Mouse (Mus musculus): Measurements from ENCODE around the gene Gm45837. TPM values are rescaled to one million over a fixed set of nuclear protein-coding genes. Genes with fewer than 3 reads are reported as not detected.

Gm45837 gene
- polyA plus RNA-seq, 1 experiment from 2014 or later = 3.9 TPM

DNA sequence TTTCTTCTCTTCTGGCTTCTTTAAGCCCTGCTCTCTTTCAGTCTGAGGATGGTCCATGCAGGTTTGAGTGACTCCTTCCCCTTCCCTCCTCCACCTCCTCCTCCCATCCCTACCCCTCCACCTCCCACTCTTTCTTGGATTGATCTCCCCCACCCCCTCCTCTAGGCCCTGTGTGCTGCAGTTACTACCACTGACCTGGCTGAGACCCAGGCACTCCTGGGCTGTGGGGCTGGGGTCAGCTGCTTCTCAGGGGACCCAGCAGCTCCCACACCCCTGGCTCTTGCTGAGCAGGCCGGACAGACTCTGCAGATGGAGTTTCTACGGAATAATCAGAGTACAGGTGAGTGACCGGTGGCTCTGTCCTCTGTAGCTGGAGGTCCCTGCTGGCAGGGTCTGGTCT is 16.1 kb upstream of the Gm45837 start:
- no peaks in the 10 kb centered on the region for H3K27me3 ChIP-seq (replicated peaks; ENCODE audit: control insufficient read depth, insufficient read depth, low read length)
- H3K4me1 ChIP-seq (replicated peaks; ENCODE audit: control insufficient read depth, insufficient read depth, low read length) = peaks cover 34% of the 10 kb centered on the region
- WGBS = 59% methylated on average over 3 of the region's 3 CpGs
- no peaks in the 10 kb centered on the region for H3K9me3 ChIP-seq (ENCODE audit: control insufficient read depth, low read length)
- peak overlapping the region; percentile 34 for H3K4me3 ChIP-seq (ENCODE audit: low read depth, low read length)
- H3K9ac ChIP-seq (ENCODE audit: low read length) = peak overlapping the region; percentile 35
- peak; percentile 2; the same call in 1 of the 2 replicates for ATAC-seq (replicated peaks; ENCODE audit: low FRiP score, low TSS enrichment, low read depth)
- peak overlapping the region; percentile 93 for H3K27ac ChIP-seq (ENCODE audit: low read depth)
- H3K4me2 ChIP-seq (ENCODE audit: low read length) = peak overlapping the region; percentile 52
- peaks cover 47% of the 10 kb centered on the region for H3K36me3 ChIP-seq (ENCODE audit: control insufficient read depth, insufficient read depth, low read length)
- no peak for DNase-seq (ENCODE audit: low spot score)

DNA sequence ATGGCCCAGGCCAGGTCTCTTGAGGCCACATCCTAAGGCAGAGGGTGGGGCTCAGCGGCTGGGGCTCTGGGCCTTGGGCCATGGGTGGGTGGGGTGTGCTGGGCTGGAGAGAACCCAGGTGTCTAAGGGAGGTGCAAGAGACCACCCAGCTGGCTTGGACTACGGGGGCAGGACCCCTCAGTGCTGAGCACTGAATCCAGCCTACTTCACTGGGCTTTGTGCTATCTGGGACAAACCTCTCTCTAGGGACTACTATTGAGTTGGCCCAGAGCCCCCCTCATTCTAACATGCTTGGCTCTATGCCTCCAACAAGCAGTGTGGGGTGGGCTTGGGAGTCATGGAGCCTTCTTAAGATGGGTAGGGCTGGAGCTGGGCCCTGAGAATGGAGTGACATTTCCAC is 15.2 kb upstream of the Gm45837 start:
- DNase-seq (ENCODE audit: low spot score) (no peak), ATAC-seq (replicated peaks; ENCODE audit: low FRiP score, low TSS enrichment, low read depth) (no peak)
- H3K9ac ChIP-seq (ENCODE audit: low read length) = 0 out of 2 replicates have a peak overlapping the region, but pooled peaks have one; percentile 5

GRCm38 (mm10) chr7:101397175-101397574 is 13.5 kb upstream of the Gm45837 start:
- H3K27ac ChIP-seq (ENCODE audit: low read depth) = no peak overlapping the region
- 91% methylated on average over 4 of the region's 4 CpGs for WGBS
- H3K4me3 ChIP-seq (ENCODE audit: low read depth, low read length) = no peak overlapping the region
- H3K27me3 ChIP-seq (replicated peaks; ENCODE audit: control insufficient read depth, insufficient read depth, low read length) = no peaks in the 10 kb centered on the region
- H3K9me3 ChIP-seq (ENCODE audit: control insufficient read depth, low read length) = no peaks in the 10 kb centered on the region
- H3K4me1 ChIP-seq (replicated peaks; ENCODE audit: control insufficient read depth, insufficient read depth, low read length) = peaks cover 22% of the 10 kb centered on the region
- H3K4me2 ChIP-seq (ENCODE audit: low read length) = no peak overlapping the region
- DNase-seq (ENCODE audit: low spot score) (no peak), ATAC-seq (replicated peaks; ENCODE audit: low FRiP score, low TSS enrichment, low read depth) (no peak)
- peaks cover 61% of the 10 kb centered on the region for H3K36me3 ChIP-seq (ENCODE audit: control insufficient read depth, insufficient read depth, low read length)
- no peak overlapping the region for H3K9ac ChIP-seq (ENCODE audit: low read length)

More for the DNA sequence above, 15.2 kb upstream of the Gm45837 start:
- Histone ChIP-seq H3K36me3 (ENCODE audit: control insufficient read depth, insufficient read depth, low read length) (peaks cover 46% of the 10 kb centered on the region), H3K9me3 (ENCODE audit: control insufficient read depth, low read length) (no peaks in the 10 kb centered on the region), H3K4me1 (replicated peaks; ENCODE audit: control insufficient read depth, insufficient read depth, low read length) (peaks cover 34% of the 10 kb centered on the region), H3K27me3 (replicated peaks; ENCODE audit: control insufficient read depth, insufficient read depth, low read length) (no peaks in the 10 kb centered on the region), H3K4me2 (ENCODE audit: low read length) (peak overlapping the region; percentile 52), H3K27ac (ENCODE audit: low read depth) (peak overlapping the region; percentile 93; the same call in 1 of the 2 replicates), H3K4me3 (ENCODE audit: low read depth, low read length) (peak overlapping the region; percentile 34)
- 69% methylated on average over 2 of the region's 2 CpGs for WGBS

GRCm38 (mm10) chr7:101401510-101401909 is 9.2 kb upstream of the Gm45837 start:
- WGBS = 85% methylated on average over 7 of the region's 7 CpGs

DNA sequence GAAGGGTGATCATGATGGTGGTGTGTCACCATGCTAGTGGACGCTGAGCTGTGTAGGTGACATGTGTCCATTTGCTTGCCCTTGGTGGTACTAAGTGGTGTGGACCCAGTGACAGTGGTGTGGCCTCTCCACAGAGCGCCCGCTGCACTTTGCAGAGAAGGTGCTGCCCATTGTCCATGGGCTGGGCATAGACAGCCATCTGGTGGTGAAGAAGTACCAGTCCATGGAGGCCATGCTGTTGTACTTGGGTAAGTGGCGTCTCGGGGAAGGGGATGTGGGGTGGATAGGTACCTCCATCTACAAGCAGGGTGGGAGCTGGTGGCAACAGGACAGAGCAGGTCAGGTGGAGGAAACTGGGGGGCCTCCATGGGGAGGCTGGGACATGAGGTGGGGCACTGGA is 6.9 kb upstream of the Gm45837 start:
- Histone ChIP-seq H3K27me3 (replicated peaks; ENCODE audit: control insufficient read depth, insufficient read depth, low read length) (no peaks in the 10 kb centered on the region), H3K36me3 (ENCODE audit: control insufficient read depth, insufficient read depth, low read length) (peaks cover 91% of the 10 kb centered on the region), H3K9ac (ENCODE audit: low read length) (no peak overlapping the region), H3K4me1 (replicated peaks; ENCODE audit: control insufficient read depth, insufficient read depth, low read length) (no peaks in the 10 kb centered on the region), H3K4me3 (ENCODE audit: low read depth, low read length) (no peak overlapping the region), H3K4me2 (ENCODE audit: low read length) (no peak overlapping the region), H3K27ac (ENCODE audit: low read depth) (no peak overlapping the region), H3K9me3 (ENCODE audit: control insufficient read depth, low read length) (no peaks in the 10 kb centered on the region)
- ATAC-seq (replicated peaks; ENCODE audit: low FRiP score, low TSS enrichment, low read depth) = no peak
- DNase-seq (ENCODE audit: low spot score) = no peak
- 91% methylated on average over 5 of the region's 5 CpGs for WGBS

More at GRCm38 (mm10) chr7:101401510-101401909, 9.2 kb upstream of the Gm45837 start:
- no peak overlapping the region for H3K4me2 ChIP-seq (ENCODE audit: low read length)
- H3K9ac ChIP-seq (ENCODE audit: low read length) = no peak overlapping the region
- H3K9me3 ChIP-seq (ENCODE audit: control insufficient read depth, low read length) = no peaks in the 10 kb centered on the region
- no peaks in the 10 kb centered on the region for H3K4me1 ChIP-seq (replicated peaks; ENCODE audit: control insufficient read depth, insufficient read depth, low read length)
- no peak overlapping the region for H3K27ac ChIP-seq (ENCODE audit: low read depth)
- ATAC-seq (replicated peaks; ENCODE audit: low FRiP score, low TSS enrichment, low read depth) (no peak), DNase-seq (ENCODE audit: low spot score) (no peak)
- H3K36me3 ChIP-seq (ENCODE audit: control insufficient read depth, insufficient read depth, low read length) = peaks cover 94% of the 10 kb centered on the region
- H3K27me3 ChIP-seq (replicated peaks; ENCODE audit: control insufficient read depth, insufficient read depth, low read length) = no peaks in the 10 kb centered on the region
- no peak overlapping the region for H3K4me3 ChIP-seq (ENCODE audit: low read depth, low read length)

- Histone ChIP-seq H3K27ac (ENCODE audit: low read depth) (no peak overlapping the region), H3K27me3 (replicated peaks; ENCODE audit: control insufficient read depth, insufficient read depth, low read length) (peaks cover 6% of the 10 kb centered on the region; the same call in 1 of the 2 replicates), H3K9me3 (ENCODE audit: control insufficient read depth, low read length) (no peaks in the 10 kb centered on the region), H3K4me1 (replicated peaks; ENCODE audit: control insufficient read depth, insufficient read depth, low read length) (peaks cover 16% of the 10 kb centered on the region), H3K36me3 (ENCODE audit: control insufficient read depth, insufficient read depth, low read length) (peaks cover 46% of the 10 kb centered on the region), H3K4me2 (ENCODE audit: low read length) (no peak overlapping the region), H3K4me3 (ENCODE audit: low read depth, low read length) (no peak overlapping the region), H3K9ac (ENCODE audit: low read length) (no peak overlapping the region)
- DNase-seq (ENCODE audit: low spot score) (peak; percentile 95), ATAC-seq (replicated peaks; ENCODE audit: low FRiP score, low TSS enrichment, low read depth) (0 out of 2 replicates have a peak, but pooled peaks have one; percentile 7)
These were observed 2.1 kb downstream of the Gm45837 start for GRCm38 (mm10) chr7:101412796-101413195.

- peaks cover 16% of the 10 kb centered on the region for H3K4me1 ChIP-seq (replicated peaks; ENCODE audit: control insufficient read depth, insufficient read depth, low read length)
- H3K27ac ChIP-seq (ENCODE audit: low read depth) = no peak overlapping the region
- H3K4me3 ChIP-seq (ENCODE audit: low read depth, low read length) = no peak overlapping the region
- peaks cover 32% of the 10 kb centered on the region for H3K36me3 ChIP-seq (ENCODE audit: control insufficient read depth, insufficient read depth, low read length)
- H3K4me2 ChIP-seq (ENCODE audit: low read length) = no peak overlapping the region
- no peaks in the 10 kb centered on the region for H3K9me3 ChIP-seq (ENCODE audit: control insufficient read depth, low read length)
- no peak overlapping the region for H3K9ac ChIP-seq (ENCODE audit: low read length)
- no peak for DNase-seq (ENCODE audit: low spot score)
- peaks cover 6% of the 10 kb centered on the region; the same call in 1 of the 2 replicates for H3K27me3 ChIP-seq (replicated peaks; ENCODE audit: control insufficient read depth, insufficient read depth, low read length)
- WGBS = 49% methylated on average over 4 of the region's 4 CpGs
- no peak for ATAC-seq (replicated peaks; ENCODE audit: low FRiP score, low TSS enrichment, low read depth)
These were observed 3.5 kb downstream of the Gm45837 start for GRCm38 (mm10) chr7:101414209-101414608.

DNA sequence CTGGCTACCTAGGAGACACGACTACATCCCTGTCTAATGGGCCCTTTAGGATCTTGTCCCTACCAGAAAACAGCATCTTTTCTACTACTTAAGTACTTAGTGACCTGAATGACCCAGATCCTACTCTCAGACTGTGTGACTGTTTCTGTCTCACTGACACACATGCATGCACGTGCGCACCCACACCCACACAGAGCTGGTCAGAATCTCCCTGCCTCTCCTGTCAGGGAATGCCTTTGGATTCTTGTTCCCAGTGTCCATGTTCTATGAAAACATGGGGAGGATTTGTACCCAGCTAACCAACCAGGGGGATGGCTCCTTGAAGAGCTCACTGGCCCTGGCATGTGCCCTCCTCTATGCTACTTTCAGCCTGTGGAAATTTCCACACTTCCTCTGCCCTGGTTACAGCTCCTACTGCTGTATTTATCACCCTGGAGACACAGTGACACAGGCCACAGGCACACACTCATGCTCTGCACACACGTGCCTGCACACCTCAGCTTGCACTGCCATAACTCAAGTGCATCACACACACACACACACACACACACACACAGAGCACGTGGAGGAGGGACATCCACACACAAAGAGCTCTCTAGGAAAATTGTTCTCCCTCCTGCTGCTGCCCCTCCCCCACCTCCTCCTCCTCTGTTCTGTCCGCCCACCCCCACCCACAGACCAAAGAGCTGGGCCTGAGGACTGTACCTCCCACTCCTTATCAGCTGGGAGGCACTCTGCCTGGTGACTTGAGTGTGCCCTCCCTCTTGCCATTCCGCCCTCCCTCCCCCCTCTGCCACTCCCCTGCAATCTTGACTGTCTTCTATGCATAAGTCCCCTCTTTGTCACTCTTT is 4.2 kb downstream of the Gm45837 start:
- H3K36me3 ChIP-seq (ENCODE audit: control insufficient read depth, insufficient read depth, low read length) = peaks cover 30% of the 10 kb centered on the region
- ATAC-seq (replicated peaks; ENCODE audit: low FRiP score, low TSS enrichment, low read depth) (peak; percentile 69), DNase-seq (ENCODE audit: low spot score) (no peak)
- no peaks in the 10 kb centered on the region for H3K9me3 ChIP-seq (ENCODE audit: control insufficient read depth, low read length)
- H3K4me3 ChIP-seq (ENCODE audit: low read depth, low read length) = no peak overlapping the region
- H3K27me3 ChIP-seq (replicated peaks; ENCODE audit: control insufficient read depth, insufficient read depth, low read length) = peaks cover 6% of the 10 kb centered on the region; the same call in 1 of the 2 replicates
- no peak overlapping the region for H3K27ac ChIP-seq (ENCODE audit: low read depth)
- H3K9ac ChIP-seq (ENCODE audit: low read length) = no peak overlapping the region
- H3K4me2 ChIP-seq (ENCODE audit: low read length) = no peak overlapping the region
- WGBS = 30% methylated on average over 6 of the region's 7 CpGs
- H3K4me1 ChIP-seq (replicated peaks; ENCODE audit: control insufficient read depth, insufficient read depth, low read length) = peaks cover 16% of the 10 kb centered on the region
